Comparison of ENCODE assay signal across 14 mouse cellular contexts in genomic region chr2:13129859-13130258, GRCm38 (mm10).
DNase-seq lines count a peak whose midpoint lies in the region; ATAC-seq lines count a peak whose summit lies in the region.
"Had no signal": no experiment of that assay in that cellular context is flagged by ENCODE, and none has a peak within 500 bp of the region (broad histone marks: within the 10 kb centered on the region; RNA-seq: fewer than 3 reads in every experiment).

No protein-coding gene starts in this region.

- no peak overlapping the region for H3K27ac ChIP-seq in embryonic facial prominence, embryonic 11.5 days (replicated peaks; ENCODE audit: low read depth, low read length)
- no peak overlapping the region for H3K27ac ChIP-seq in embryonic facial prominence, embryonic 10.5 days (replicated peaks)
- no peak overlapping the region for H3K27ac ChIP-seq in hindbrain, embryonic 16.5 days (ENCODE audit: low read depth, low read length)
- no peak overlapping the region for H3K27ac ChIP-seq in neural tube, embryonic 12.5 days
- H3K27ac ChIP-seq: embryonic facial prominence, embryonic 13.5 days; limb, embryonic 12.5 days; lung, embryonic 15.5 days; stomach, embryonic 15.5 days had no signal

- peak; percentile 62; the same call in 1 of the 2 replicates for ATAC-seq in embryonic facial prominence, embryonic 11.5 days (replicated peaks; ENCODE audit: insufficient number of reproducible peaks, low FRiP score, low TSS enrichment, low read depth)
- ATAC-seq in hindbrain, embryonic 16.5 days, result peak; percentile 78
- peak; percentile 84 for ATAC-seq in neural tube, embryonic 12.5 days (ENCODE audit: low FRiP score, low read depth)
- ATAC-seq: intestine, postnatal 0 days had no signal

- 58% methylated on average over 10 of the region's 10 CpGs for WGBS in embryonic facial prominence, embryonic 11.5 days
- 68% methylated on average over 10 of the region's 10 CpGs for WGBS in embryonic facial prominence, embryonic 10.5 days
- WGBS in hindbrain, embryonic 16.5 days, result 17% methylated on average over 10 of the region's 10 CpGs
- 27% methylated on average over 10 of the region's 10 CpGs for WGBS in neural tube, embryonic 12.5 days

- H3K4me3 ChIP-seq in embryonic facial prominence, embryonic 11.5 days (ENCODE audit: low read depth, low read length), result no peak overlapping the region
- no peak overlapping the region for H3K4me3 ChIP-seq in embryonic facial prominence, embryonic 10.5 days
- H3K4me3 ChIP-seq in hindbrain, embryonic 16.5 days (ENCODE audit: low read length), result no peak overlapping the region
- no peak overlapping the region for H3K4me3 ChIP-seq in neural tube, embryonic 12.5 days
- H3K4me3 ChIP-seq: embryonic facial prominence, embryonic 13.5 days; heart, embryonic 12.5 days; limb, embryonic 12.5 days; lung, embryonic 15.5 days; stomach, embryonic 15.5 days had no signal

- DNase-seq in embryonic facial prominence, embryonic 11.5 days (ENCODE audit: low spot score), result no peak
- DNase-seq in embryonic facial prominence, embryonic 10.5 days (ENCODE audit: low spot score), result no peak
- DNase-seq in embryo, embryonic 9.5 days (ENCODE audit: extremely low spot score), result peak; percentile 7
- no peak for DNase-seq in cerebellum, postnatal 36 days
- DNase-seq in c-Kit-positive CD71-positive TER-119-positive erythroid progenitor cells, embryonic 14.5 days (ENCODE audit: low spot score), result no peak
- DNase-seq in ovary, adult 18-20 months (ENCODE audit: low spot score), result no peak

- H3K9ac ChIP-seq in embryonic facial prominence, embryonic 11.5 days (replicated peaks; ENCODE audit: low read length), result no peak overlapping the region
- peak overlapping the region; percentile 6; the same call in 1 of the 2 replicates for H3K9ac ChIP-seq in hindbrain, embryonic 16.5 days (ENCODE audit: low read depth, low read length)
- H3K9ac ChIP-seq in neural tube, embryonic 12.5 days, result no peak overlapping the region
- H3K9ac ChIP-seq: embryonic facial prominence, embryonic 13.5 days; heart, embryonic 12.5 days; limb, embryonic 12.5 days; lung, embryonic 15.5 days; stomach, embryonic 15.5 days had no signal

- no peaks in the 10 kb centered on the region for H3K36me3 ChIP-seq in embryonic facial prominence, embryonic 11.5 days (replicated peaks; ENCODE audit: control insufficient read depth, insufficient read depth, low read depth, low read length)
- H3K36me3 ChIP-seq in embryonic facial prominence, embryonic 10.5 days (replicated peaks), result no peaks in the 10 kb centered on the region
- H3K36me3 ChIP-seq in hindbrain, embryonic 16.5 days (ENCODE audit: control insufficient read depth, insufficient read depth, low read length), result no peaks in the 10 kb centered on the region
- no peaks in the 10 kb centered on the region for H3K36me3 ChIP-seq in neural tube, embryonic 12.5 days
- H3K36me3 ChIP-seq: embryonic facial prominence, embryonic 13.5 days; heart, embryonic 12.5 days; limb, embryonic 12.5 days; lung, embryonic 15.5 days; stomach, embryonic 15.5 days had no signal

- no peaks in the 10 kb centered on the region for H3K27me3 ChIP-seq in embryonic facial prominence, embryonic 11.5 days (ENCODE audit: control insufficient read depth, insufficient read depth, low read length)
- H3K27me3 ChIP-seq in embryonic facial prominence, embryonic 10.5 days (replicated peaks; ENCODE audit: low read depth, poor library complexity, severe bottlenecking), result no peaks in the 10 kb centered on the region
- H3K27me3 ChIP-seq in hindbrain, embryonic 16.5 days (replicated peaks; ENCODE audit: control insufficient read depth, insufficient read depth, low read length), result no peaks in the 10 kb centered on the region
- no peaks in the 10 kb centered on the region for H3K27me3 ChIP-seq in neural tube, embryonic 12.5 days (replicated peaks)
- H3K27me3 ChIP-seq: embryonic facial prominence, embryonic 13.5 days; heart, embryonic 12.5 days; limb, embryonic 12.5 days; lung, embryonic 15.5 days; stomach, embryonic 15.5 days had no signal

- H3K9me3 ChIP-seq in embryonic facial prominence, embryonic 11.5 days (replicated peaks; ENCODE audit: control insufficient read depth, low read length), result no peaks in the 10 kb centered on the region
- H3K9me3 ChIP-seq in embryonic facial prominence, embryonic 10.5 days, result no peaks in the 10 kb centered on the region
- H3K9me3 ChIP-seq in hindbrain, embryonic 16.5 days (ENCODE audit: control insufficient read depth, low read length), result no peaks in the 10 kb centered on the region
- no peaks in the 10 kb centered on the region for H3K9me3 ChIP-seq in neural tube, embryonic 12.5 days
- H3K9me3 ChIP-seq: embryonic facial prominence, embryonic 13.5 days; heart, embryonic 12.5 days; limb, embryonic 12.5 days; lung, embryonic 15.5 days; stomach, embryonic 15.5 days had no signal

- H3K4me1 ChIP-seq in embryonic facial prominence, embryonic 11.5 days (ENCODE audit: control insufficient read depth, insufficient read depth, low read length), result no peaks in the 10 kb centered on the region
- peaks cover 8% of the 10 kb centered on the region for H3K4me1 ChIP-seq in embryonic facial prominence, embryonic 10.5 days
- H3K4me1 ChIP-seq in hindbrain, embryonic 16.5 days (ENCODE audit: control insufficient read depth, insufficient read depth, low read depth, low read length), result 0 out of 2 replicates have a peak, but pooled peaks cover 3% of the 10 kb centered on the region
- H3K4me1 ChIP-seq in neural tube, embryonic 12.5 days, result peaks cover 16% of the 10 kb centered on the region
- H3K4me1 ChIP-seq: embryonic facial prominence, embryonic 13.5 days; heart, embryonic 12.5 days; lung, embryonic 15.5 days; stomach, embryonic 15.5 days had no signal

- no peak overlapping the region for H3K4me2 ChIP-seq in embryonic facial prominence, embryonic 11.5 days (ENCODE audit: low read depth, low read length)
- H3K4me2 ChIP-seq in hindbrain, embryonic 16.5 days (ENCODE audit: low read length), result peak overlapping the region; percentile 48
- peak overlapping the region; percentile 49 for H3K4me2 ChIP-seq in neural tube, embryonic 12.5 days (replicated peaks)
- H3K4me2 ChIP-seq: embryonic facial prominence, embryonic 13.5 days; heart, embryonic 12.5 days; limb, embryonic 12.5 days; lung, embryonic 15.5 days; stomach, embryonic 15.5 days had no signal
